Mouse (Mus musculus) adrenal gland, postnatal 4 days (tissue): ENCODE data around the gene Pak4. TPM values are rescaled to one million over a fixed set of nuclear protein-coding genes. Genes with fewer than 3 reads are reported as not detected.
"Not testable (repeated sequence)": the region's sequence is repeated elsewhere in the genome, so short reads cannot be mapped to it uniquely, and the experiment has no call there.

Experiments used
- DNase-seq, 2 experiments: peaks; one replicate each; pipeline ENCODE4 v3.0.0; 2021 to 2022; ENCODE audit warnings: low spot score in 2 of 2, mixed read lengths in 2 of 2
- microRNA-seq: library from miRNA; unstranded; fragments of <30 nt; microRNA quantifications from one replicate; pipeline ENCODE4 v1.2.0, GENCODE M21; 2021
- total RNA-seq, 2 experiments: library from RNA; stranded (reverse); gene quantifications; 2 replicates each; pipeline ENCODE4 v1.2.3; 2021

The Pak4 gene
- total RNA-seq, 2 experiments from 2014 or later = 32.0 to 36.6 TPM

GRCm38 (mm10) chr7:28511441-28511840 is 86.5 kb downstream of the Pak4 start:
- DNase-seq = no peak

- not testable (repeated sequence) for DNase-seq
Observed at GRCm38 (mm10) chr7:28510405-28510974, 87.5 kb downstream of the Pak4 start, which contains the start of gene Ifnl2. Gene Ifnl2 (minus strand): TSS chr7:28510455.

- not testable (repeated sequence) for DNase-seq
Observed at GRCm38 (mm10) chr7:28509121-28509520, 88.9 kb downstream of the Pak4 start.

Small RNAs within 50 kb of the gene (microRNA-seq; reads per million reads assigned to microRNA genes)
- not detected for gene Mir7049

Other genes starting within 250 kb of the Pak4 start
- gene Rps16, start 247.5 kb downstream of the Pak4 start, total RNA-seq = 1,000 to 10,000 TPM; 1,647 to 1,689 TPM
- 10 to 100 TPM; 39.3 to 47.2 TPM for gene Plekhg2, start 225.6 kb downstream of the Pak4 start, total RNA-seq
- 10 to 100 TPM; 12.0 to 13.3 TPM for gene Zfp36, start 217.9 kb downstream of the Pak4 start, total RNA-seq
- gene Med29, start 205.5 kb downstream of the Pak4 start, total RNA-seq = 10 to 100 TPM; 24.2 to 26.1 TPM
- gene Paf1, start 205.2 kb downstream of the Pak4 start, total RNA-seq = 10 to 100 TPM; 71.8 to 93.4 TPM
- gene Gmfg, start 160.7 kb downstream of the Pak4 start, total RNA-seq = 10 to 100 TPM; 17.1 to 21.0 TPM
- gene Lrfn1, start 146.2 kb downstream of the Pak4 start, total RNA-seq = 10 to 100 TPM; 19.1 to 19.6 TPM
- gene Ifnl2, start 87.7 kb downstream of the Pak4 start, total RNA-seq = not detected
- not detected for gene Ifnl3, start 75.3 kb downstream of the Pak4 start, total RNA-seq
- 100 to 1,000 TPM in 1 of 2 experiments, not detected in 1; 117 TPM for gene Sycn, start 57.3 kb downstream of the Pak4 start, total RNA-seq
- gene Nccrp1, start 50.9 kb downstream of the Pak4 start, total RNA-seq = not detected
- 10 to 100 TPM; 56.0 to 59.0 TPM for gene Samd4b, start within 50 bp of the Pak4 start, total RNA-seq
- not detected for gene Acp7, start 33.1 kb upstream of the Pak4 start, total RNA-seq
- gene Fbxo27, start 94.7 kb upstream of the Pak4 start, total RNA-seq = 1 to 10 TPM; 2.8 to 4.6 TPM
- gene Fbxo17, start 118.6 kb upstream of the Pak4 start, total RNA-seq = 10 to 100 TPM; 10.1 to 10.6 TPM
- gene Mrps12, start 143.6 kb upstream of the Pak4 start, total RNA-seq = 10 to 100 TPM; 59.7 to 63.5 TPM
- gene Sars2, start 143.8 kb upstream of the Pak4 start, total RNA-seq = 10 to 100 TPM; 25.0 to 27.0 TPM
- not detected for gene Ccer2, start 158.0 kb upstream of the Pak4 start, total RNA-seq
- 10 to 100 TPM; 62.8 to 66.2 TPM for gene Sirt2, start 168.6 kb upstream of the Pak4 start, total RNA-seq
- gene Nfkbib, start 169.3 kb upstream of the Pak4 start, total RNA-seq = 10 to 100 TPM; 24.6 to 27.3 TPM
- 1 to 10 TPM; 2.2 to 4.2 TPM for gene Rinl, start 190.8 kb upstream of the Pak4 start, total RNA-seq
- gene Hnrnpl, start 210.4 kb upstream of the Pak4 start, total RNA-seq = 100 to 1,000 TPM; 722 to 725 TPM
- 100 to 1,000 TPM; 327 to 392 TPM for gene Ech1, start 227.0 kb upstream of the Pak4 start, total RNA-seq
- 10 to 100 TPM; 29.2 to 33.2 TPM for gene Lgals4, start 235.7 kb upstream of the Pak4 start, total RNA-seq